Mouse (Mus musculus) olfactory bulb, adult 2 months (tissue): Measurements from ENCODE around the gene Ndufb8.

Experiments
- CTCF ChIP-seq: fragments of 200-500 bp; IDR thresholded peaks from 2 replicates; pipeline ENCODE4 v1.5.1; 2012; ENCODE audit warnings: low read depth, mild to moderate bottlenecking, low read length, moderate library complexity; ENCODE audit not compliant: insufficient read depth
- POLR2A ChIP-seq: fragments of 200-500 bp; IDR thresholded peaks from 2 replicates; pipeline ENCODE4 v1.6.1; 2012; ENCODE audit warnings: mild to moderate bottlenecking, low read depth, low read length, moderate library complexity; ENCODE audit not compliant: insufficient read depth

GRCm38 (mm10) chr19:44582103-44582502 lies 26.9 kb upstream of the Ndufb8 start:
- no peak for TF ChIP-seq CTCF
- no peak for TF ChIP-seq POLR2A
